Mouse (Mus musculus) G1E (cell line): Measurements from ENCODE around the gene Catsperz.

Experiments used
- GATA1 ChIP-seq: IDR thresholded peaks from 2 replicates; pipeline ENCODE4 v1.6.1; 2012; ENCODE audit warnings: borderline replicate concordance, low read length, inconsistent platforms, mixed read lengths
- TAL1 ChIP-seq: conservative IDR thresholded peaks from 2 replicates; pipeline ENCODE4 v1.6.1; 2012; ENCODE audit warnings: low read depth, low read length, inconsistent platforms, mixed read lengths

- TF ChIP-seq GATA1 (no peak), TAL1 (no peak)
Measured at GRCm38 (mm10) chr19:6955424-6955823, 30.2 kb upstream of the Catsperz start.
